Mouse (Mus musculus) embryonic fibroblast, embryonic 13.5 days (primary cell): ENCODE measurements at regions not wholly inside any gene's neighbourhood (a gene's known extent, or its start where the extent isn't known, plus 50 kb on each side); places are given as distances from the start of the nearest gene placed in this dataset.

Source experiments
- CTCF ChIP-seq: IDR thresholded peaks from 2 replicates; pipeline ENCODE4 v1.5.1; 2011; ENCODE audit warnings: mild to moderate bottlenecking, control low read depth, low read length, moderate library complexity, borderline replicate concordance; ENCODE audit not compliant: insufficient read depth
- POLR2A ChIP-seq: IDR thresholded peaks from 2 replicates; pipeline ENCODE4 v1.6.1; 2011; ENCODE audit warnings: low read depth, mild to moderate bottlenecking, control low read depth, low read length, moderate library complexity

- no peak for TF ChIP-seq CTCF
- TF ChIP-seq POLR2A, result no peak
These were observed 161.1 kb downstream of the Xpnpep1 start for GRCm38 (mm10) chr19:52878812-52879502.
